Mouse (Mus musculus) forebrain, embryonic 12.5 days (tissue): ENCODE data around the gene Mamdc2. TPM values are rescaled to one million over a fixed set of nuclear protein-coding genes. Genes with fewer than 3 reads are reported as not detected.

ENCODE experiments used
- ATAC-seq: fragments of 200-750 bp; cut with Nextera tagmentation; 2 replicates; pipeline ENCODE4 v1.8.0; 2017; ENCODE audit warnings: moderate TSS enrichment; ENCODE audit not compliant: low FRiP score
- H3K27ac ChIP-seq: fragments of 300-500 bp; sonication (generic); 2 replicates; pipeline ENCODE4 v1.5.1; 2016; ENCODE audit warnings: mild to moderate bottlenecking
- H3K27me3 ChIP-seq: fragments of 300-500 bp; sonication (generic); 2 replicates; pipeline ENCODE4 v1.6.1; 2016; ENCODE audit warnings: mild to moderate bottlenecking
- H3K36me3 ChIP-seq: fragments of 300-500 bp; sonication (generic); replicated peaks from 2 replicates; pipeline ENCODE4 v1.6.1; 2016; ENCODE audit warnings: mild to moderate bottlenecking
- H3K4me1 ChIP-seq: fragments of 300-500 bp; sonication (generic); 2 replicates; pipeline ENCODE4 v1.6.1; 2016
- H3K4me2 ChIP-seq: fragments of 300-500 bp; sonication (generic); 2 replicates; pipeline ENCODE4 v1.6.1; 2016; ENCODE audit warnings: mild to moderate bottlenecking, moderate library complexity
- H3K4me3 ChIP-seq: fragments of 300-500 bp; sonication (generic); replicated peaks from 2 replicates; pipeline ENCODE4 v1.5.1; 2016; ENCODE audit warnings: mild to moderate bottlenecking
- H3K9ac ChIP-seq: fragments of 300-500 bp; sonication (generic); 2 replicates; pipeline ENCODE4 v1.6.1; 2016; ENCODE audit warnings: mild to moderate bottlenecking
- H3K9me3 ChIP-seq: fragments of 300-500 bp; sonication (generic); 2 replicates; pipeline ENCODE4 v1.6.1; 2016
- WGBS: fragments of 180-500 bp; shearing (Covaris S2); methylation state at CpG from one replicate; pipeline ENCODE4 v1.1.7; 2016; 5-methylcytosine and 5-hydroxymethylcytosine counted together
- polyA plus RNA-seq: library from polyadenylated mRNA; unstranded; fragments of >200 nt; fragmentation: Nextera tagmentation; extraction: Ambion mirVana; gene quantifications from 2 replicates; pipeline ENCODE4 v1.2.1, GENCODE M21; 2016

Mamdc2 gene
- polyA plus RNA-seq, 1 experiment from 2014 or later, result 1.5 TPM

- H3K36me3 ChIP-seq, result no peaks in the 10 kb centered on the region
- WGBS, result 93% methylated on average over 4 of the region's 4 CpGs
- 0 out of 2 replicates have a peak, but pooled peaks cover 10% of the 10 kb centered on the region for H3K27me3 ChIP-seq
- ATAC-seq, result no peak
- no peak overlapping the region for H3K4me3 ChIP-seq
- no peak overlapping the region for H3K27ac ChIP-seq
- H3K4me1 ChIP-seq, result no peaks in the 10 kb centered on the region
- no peak overlapping the region for H3K4me2 ChIP-seq
- no peaks in the 10 kb centered on the region for H3K9me3 ChIP-seq
- no peak overlapping the region for H3K9ac ChIP-seq
Observed at GRCm38 (mm10) chr19:23410328-23410727, 37.9 kb downstream of the Mamdc2 start.

GRCm38 (mm10) chr19:23401469-23402135, 46.6 kb downstream of the Mamdc2 start:
- Histone ChIP-seq H3K4me2 (no peak overlapping the region), H3K27ac (no peak overlapping the region), H3K4me3 (no peak overlapping the region), H3K27me3 (peaks cover 22% of the 10 kb centered on the region; the same call in 1 of the 2 replicates), H3K36me3 (no peaks in the 10 kb centered on the region), H3K4me1 (peaks cover 7% of the 10 kb centered on the region; the same call in 1 of the 2 replicates), H3K9me3 (no peaks in the 10 kb centered on the region), H3K9ac (no peak overlapping the region)
- 39% methylated on average over 12 of the region's 12 CpGs for WGBS
- ATAC-seq, result peak; percentile 64; the same call in 1 of the 2 replicates

- no peak for ATAC-seq
- no peaks in the 10 kb centered on the region for H3K36me3 ChIP-seq
- 77% methylated on average over 5 of the region's 5 CpGs for WGBS
- no peak overlapping the region for H3K9ac ChIP-seq
- H3K27me3 ChIP-seq, result peaks cover 12% of the 10 kb centered on the region; the same call in 1 of the 2 replicates
- no peak overlapping the region for H3K4me3 ChIP-seq
- H3K27ac ChIP-seq, result no peak overlapping the region
- H3K4me1 ChIP-seq, result peaks cover 7% of the 10 kb centered on the region; the same call in 1 of the 2 replicates
- H3K4me2 ChIP-seq, result no peak overlapping the region
- no peaks in the 10 kb centered on the region for H3K9me3 ChIP-seq
Observed at GRCm38 (mm10) chr19:23400485-23400884, 47.8 kb downstream of the Mamdc2 start.

- H3K4me3 ChIP-seq, result no peak overlapping the region
Observed at GRCm38 (mm10) chr19:23395956-23396355, 52.3 kb downstream of the Mamdc2 start.

GRCm38 (mm10) chr19:23394597-23394996, 53.6 kb downstream of the Mamdc2 start:
- Histone ChIP-seq H3K27ac (no peak overlapping the region), H3K36me3 (no peaks in the 10 kb centered on the region), H3K9me3 (no peaks in the 10 kb centered on the region), H3K27me3 (peaks cover 12% of the 10 kb centered on the region; the same call in 1 of the 2 replicates), H3K4me2 (no peak overlapping the region), H3K9ac (no peak overlapping the region), H3K4me3 (no peak overlapping the region), H3K4me1 (no peaks in the 10 kb centered on the region)
- 64% methylated on average over 1 of the region's 1 CpGs for WGBS
- no peak for ATAC-seq

More at GRCm38 (mm10) chr19:23395956-23396355, 52.3 kb downstream of the Mamdc2 start:
- peaks cover 12% of the 10 kb centered on the region; the same call in 1 of the 2 replicates for H3K27me3 ChIP-seq
- no peak overlapping the region for H3K9ac ChIP-seq
- no peak overlapping the region for H3K27ac ChIP-seq
- no peaks in the 10 kb centered on the region for H3K4me1 ChIP-seq
- no peaks in the 10 kb centered on the region for H3K9me3 ChIP-seq
- 59% methylated on average over 2 of the region's 2 CpGs for WGBS
- no peaks in the 10 kb centered on the region for H3K36me3 ChIP-seq
- no peak for ATAC-seq
- no peak overlapping the region for H3K4me2 ChIP-seq

GRCm38 (mm10) chr19:23388862-23389272, 59.4 kb downstream of the Mamdc2 start:
- ATAC-seq, result peak; percentile 63; the same call in 1 of the 2 replicates
- no peaks in the 10 kb centered on the region for H3K36me3 ChIP-seq
- H3K9me3 ChIP-seq, result no peaks in the 10 kb centered on the region
- 35% methylated on average over 4 of the region's 4 CpGs for WGBS
- no peak overlapping the region for H3K4me3 ChIP-seq
- H3K4me1 ChIP-seq, result peaks cover 9% of the 10 kb centered on the region
- no peaks in the 10 kb centered on the region for H3K27me3 ChIP-seq
- no peak overlapping the region for H3K4me2 ChIP-seq
- H3K27ac ChIP-seq, result peak overlapping the region; percentile 46; the same call in 1 of the 2 replicates
- H3K9ac ChIP-seq, result no peak overlapping the region

GRCm38 (mm10) chr19:23388083-23388861, 60.0 kb downstream of the Mamdc2 start:
- no peaks in the 10 kb centered on the region for H3K9me3 ChIP-seq
- no peak for ATAC-seq
- no peaks in the 10 kb centered on the region for H3K27me3 ChIP-seq
- no peak overlapping the region for H3K4me2 ChIP-seq
- no peak overlapping the region for H3K4me3 ChIP-seq
- H3K4me1 ChIP-seq, result peaks cover 9% of the 10 kb centered on the region
- no peak overlapping the region for H3K9ac ChIP-seq
- 43% methylated on average over 7 of the region's 7 CpGs for WGBS
- no peaks in the 10 kb centered on the region for H3K36me3 ChIP-seq
- peak overlapping the region; percentile 46; the same call in 1 of the 2 replicates for H3K27ac ChIP-seq

- Histone ChIP-seq H3K27me3 (peaks cover 4% of the 10 kb centered on the region; the same call in 1 of the 2 replicates), H3K36me3 (no peaks in the 10 kb centered on the region), H3K9ac (no peak overlapping the region), H3K27ac (no peak overlapping the region), H3K4me2 (no peak overlapping the region), H3K4me1 (no peaks in the 10 kb centered on the region), H3K4me3 (no peak overlapping the region), H3K9me3 (no peaks in the 10 kb centered on the region)
- 84% methylated on average over 2 of the region's 2 CpGs for WGBS
- ATAC-seq, result no peak
Observed at GRCm38 (mm10) chr19:23382396-23382795, 65.8 kb downstream of the Mamdc2 start.

GRCm38 (mm10) chr19:23380968-23381367, 67.3 kb downstream of the Mamdc2 start:
- Histone ChIP-seq H3K36me3 (no peaks in the 10 kb centered on the region), H3K4me3 (no peak overlapping the region), H3K27me3 (peaks cover 5% of the 10 kb centered on the region; the same call in 1 of the 2 replicates), H3K4me2 (no peak overlapping the region), H3K27ac (no peak overlapping the region), H3K9ac (no peak overlapping the region), H3K9me3 (no peaks in the 10 kb centered on the region), H3K4me1 (peaks cover 8% of the 10 kb centered on the region)
- ATAC-seq, result no peak
- 91% methylated on average over 4 of the region's 4 CpGs for WGBS

GRCm38 (mm10) chr19:23379752-23380504, 68.3 kb downstream of the Mamdc2 start:
- WGBS, result 85% methylated on average over 8 of the region's 8 CpGs
- Histone ChIP-seq H3K27ac (no peak overlapping the region), H3K27me3 (peaks cover 5% of the 10 kb centered on the region; the same call in 1 of the 2 replicates), H3K4me1 (peaks cover 8% of the 10 kb centered on the region), H3K9me3 (no peaks in the 10 kb centered on the region), H3K4me2 (no peak overlapping the region), H3K36me3 (no peaks in the 10 kb centered on the region), H3K4me3 (no peak overlapping the region), H3K9ac (no peak overlapping the region)
- no peak for ATAC-seq

- 52% methylated on average over 11 of the region's 11 CpGs for WGBS
- no peak overlapping the region for H3K4me3 ChIP-seq
- H3K27me3 ChIP-seq, result peaks cover 5% of the 10 kb centered on the region; the same call in 1 of the 2 replicates
- no peaks in the 10 kb centered on the region for H3K36me3 ChIP-seq
- no peaks in the 10 kb centered on the region for H3K9me3 ChIP-seq
- no peak overlapping the region for H3K9ac ChIP-seq
- H3K4me1 ChIP-seq, result peaks cover 8% of the 10 kb centered on the region
- no peak overlapping the region for H3K4me2 ChIP-seq
- 0 out of 2 replicates have a peak, but pooled peaks have one; percentile 27 for ATAC-seq
- H3K27ac ChIP-seq, result 0 out of 2 replicates have a peak overlapping the region, but pooled peaks have one; percentile 5
Observed at GRCm38 (mm10) chr19:23376536-23377201, 71.6 kb downstream of the Mamdc2 start.
